Mouse (Mus musculus): ENCODE data around the gene Ppp2r5a. TPM values are rescaled to one million over a fixed set of nuclear protein-coding genes. Genes with fewer than 3 reads are reported as not detected.

Gene Ppp2r5a
- total and polyA plus RNA-seq, 3 experiments = 40.3 to 96.7 (median 62.0) TPM

- peaks cover 7 to 28% of the 10 kb centered on the region in 2 experiments for H3K36me3 ChIP-seq (replicated peaks in 1 of 2; ENCODE audit: control insufficient read depth in 1 of 2, insufficient read depth in 1 of 2, low read length in 1 of 2)
- in situ Hi-C loops (cut with MboI; ENCODE audit: low pct_ligation_motif_present, low pct_unique_long_range_greater_than_20kb, low sequenced_read_pairs) = no loop called here
- H3K79me2 ChIP-seq (replicated peaks; ENCODE audit: control insufficient read depth, extremely low read depth, insufficient read depth, poor library complexity, severe bottlenecking) = peaks cover 32% of the 10 kb centered on the region
- DNase-seq (ENCODE audit: extremely low read depth) = no peak
- TF ChIP-seq USF1 (IDR thresholded peaks at IDR 0.05; ENCODE audit: low read depth, low read length) = no peak
- TF ChIP-seq SIN3A (IDR thresholded peaks at IDR 0.05; ENCODE audit: low read length) = no peak
- no peak for TF ChIP-seq JUN (IDR thresholded peaks at IDR 0.05; ENCODE audit: insufficient read depth, low read depth, low read length)
- no peak for TF ChIP-seq NRF1 (IDR thresholded peaks at IDR 0.05; ENCODE audit: low read depth, low read length)
- TF ChIP-seq ZC3H11A (IDR thresholded peaks at IDR 0.05; ENCODE audit: low read depth, low read length) = no peak
- TF ChIP-seq MAFK (IDR thresholded peaks at IDR 0.05; ENCODE audit: insufficient replicate concordance, low read length) = no peak
- TF ChIP-seq ZNF384 (IDR thresholded peaks at IDR 0.05; ENCODE audit: low read depth, low read length) = no peak
- TF ChIP-seq HCFC1 (IDR thresholded peaks at IDR 0.05; ENCODE audit: low read depth, low read length) = no peak
- TF ChIP-seq TCF12 (IDR thresholded peaks at IDR 0.05; ENCODE audit: low read depth, low read length) = no peak
- TF ChIP-seq GABPA (IDR thresholded peaks at IDR 0.05; ENCODE audit: insufficient replicate concordance, low read depth, low read length) = no peak
- no peak for TF ChIP-seq TBP (conservative IDR thresholded peaks at IDR 0.05; ENCODE audit: low read depth, low read length)
- no peak for TF ChIP-seq IRF4 (IDR thresholded peaks at IDR 0.05; ENCODE audit: low read depth, low read length)
- TF ChIP-seq POLR2AphosphoS2 (IDR thresholded peaks at IDR 0.05; ENCODE audit: low read depth, low read length) = no peak
- no peak for TF ChIP-seq ETS1 (conservative IDR thresholded peaks at IDR 0.05; ENCODE audit: low read depth, low read length)
- TF ChIP-seq CHD1 (IDR thresholded peaks at IDR 0.05; ENCODE audit: low read depth, low read length) = no peak
- TF ChIP-seq POLR2A (IDR thresholded peaks at IDR 0.05; ENCODE audit: low read depth, low read length) = no peak
- no peak for TF ChIP-seq MAX (IDR thresholded peaks at IDR 0.05; ENCODE audit: low read length)
- no peak for TF ChIP-seq BHLHE40 (IDR thresholded peaks at IDR 0.05; ENCODE audit: low read depth, low read length)
- TF ChIP-seq ZMIZ1 (IDR thresholded peaks at IDR 0.05; ENCODE audit: low read depth, low read length) = no peak
- TF ChIP-seq USF2 (conservative IDR thresholded peaks at IDR 0.05; ENCODE audit: low read depth, low read length) = no peak
- no peaks in the 10 kb centered on the region for H3K9me3 ChIP-seq (replicated peaks; ENCODE audit: low read length)
- no peak overlapping the region for H3K27ac ChIP-seq (ENCODE audit: insufficient read depth, low read depth)
- no peaks in the 10 kb centered on the region for H3K27me3 ChIP-seq (replicated peaks)
- dilution Hi-C loops (cut with MboI; ENCODE audit: extremely low pct_ligation_motif_present, extremely low pct_unique_long_range_greater_than_20kb, low sequenced_read_pairs) = no loop called here
- H3K4me1 ChIP-seq (ENCODE audit: control insufficient read depth in 1 of 2, insufficient read depth in 2 of 2) = no peaks in the 10 kb centered on the region
- H3K4me2 ChIP-seq (ENCODE audit: insufficient read depth, low read depth, poor library complexity, severe bottlenecking) = no peak overlapping the region
- H3K9ac ChIP-seq (ENCODE audit: insufficient read depth, low read depth) = no peak overlapping the region
- no peak overlapping the region for H3K4me3 ChIP-seq (replicated peaks in 1 of 3; ENCODE audit: low read depth in 2 of 3, low read length in 2 of 3, poor library complexity in 1 of 3)
These were observed 28.0 kb downstream of the Ppp2r5a start for GRCm38 (mm10) chr1:191374993-191375643.

- Histone ChIP-seq H3K79me2 (replicated peaks; ENCODE audit: control insufficient read depth, extremely low read depth, insufficient read depth, poor library complexity, severe bottlenecking) (0 out of 2 replicates have a peak, but pooled peaks cover 2% of the 10 kb centered on the region), H3K9me3 (replicated peaks; ENCODE audit: low read length) (no peaks in the 10 kb centered on the region), H3K4me2 (ENCODE audit: insufficient read depth, low read depth, poor library complexity, severe bottlenecking) (no peak overlapping the region), H3K27me3 (replicated peaks) (no peaks in the 10 kb centered on the region), H3K9ac (ENCODE audit: insufficient read depth, low read depth) (no peak overlapping the region), H3K27ac (ENCODE audit: insufficient read depth, low read depth) (no peak overlapping the region), H3K4me1 (ENCODE audit: control insufficient read depth in 1 of 2, insufficient read depth in 2 of 2) (peaks cover 0 to 7% of the 10 kb centered on the region in 2 experiments; a peak in 1 of 4 replicates), H3K36me3 (replicated peaks in 1 of 2; ENCODE audit: control insufficient read depth in 1 of 2, insufficient read depth in 1 of 2, low read length in 1 of 2) (peaks cover 29 to 65% of the 10 kb centered on the region in 2 experiments), H3K4me3 (replicated peaks in 1 of 3; ENCODE audit: low read depth in 2 of 3, low read length in 2 of 3, poor library complexity in 1 of 3) (no peak overlapping the region)
- no peak for TF ChIP-seq USF1 (IDR thresholded peaks at IDR 0.05; ENCODE audit: low read depth, low read length)
- TF ChIP-seq NRF1 (IDR thresholded peaks at IDR 0.05; ENCODE audit: low read depth, low read length) = no peak
- TF ChIP-seq USF2 (conservative IDR thresholded peaks at IDR 0.05; ENCODE audit: low read depth, low read length) = no peak
- TF ChIP-seq MAFK (IDR thresholded peaks at IDR 0.05; ENCODE audit: insufficient replicate concordance, low read length) = no peak
- no peak for TF ChIP-seq UBTF (IDR thresholded peaks at IDR 0.05; ENCODE audit: low read depth, low read length)
- TF ChIP-seq E2F4 (IDR thresholded peaks at IDR 0.05; ENCODE audit: insufficient replicate concordance, low read depth, low read length) = no peak
- TF ChIP-seq CHD2 (IDR thresholded peaks at IDR 0.05; ENCODE audit: low read length) = no peak
- TF ChIP-seq CTCF (conservative IDR thresholded peaks at IDR 0.05 in 1 of 2, IDR thresholded peaks at IDR 0.05 in 1 of 2; ENCODE audit: low read depth in 2 of 2, low read length in 2 of 2) = no peak
- no peak for TF ChIP-seq BHLHE40 (IDR thresholded peaks at IDR 0.05; ENCODE audit: low read depth, low read length)
- DNase-seq (ENCODE audit: extremely low read depth) = no peak
- dilution Hi-C loops (cut with MboI; ENCODE audit: extremely low pct_ligation_motif_present, extremely low pct_unique_long_range_greater_than_20kb, low sequenced_read_pairs) (no loop called here), in situ Hi-C loops (cut with MboI; ENCODE audit: low pct_ligation_motif_present, low pct_unique_long_range_greater_than_20kb, low sequenced_read_pairs) (no loop called here)
These were observed 33.9 kb downstream of the Ppp2r5a start for GRCm38 (mm10) chr1:191369140-191369539.

All from CH12.LX (cell line).